Mouse (Mus musculus): ENCODE measurements at regions not wholly inside any gene's neighbourhood (a gene's known extent, or its start where the extent isn't known, plus 50 kb on each side); places are given as distances from the start of the nearest gene placed in this dataset. TPM values are rescaled to one million over a fixed set of nuclear protein-coding genes. Genes with fewer than 3 reads are reported as not detected.

- no peak overlapping the region for H3K4me3 ChIP-seq
- 62% methylated on average over 2 of the region's 2 CpGs for WGBS
- no peaks in the 10 kb centered on the region for H3K4me1 ChIP-seq
These were observed 115.7 kb upstream of the Ell2 start for GRCm38 (mm10) chr13:75590836-75591235.

GRCm38 (mm10) chr13:75596856-75597255 is 109.7 kb upstream of the Ell2 start:
- WGBS, result 73% methylated on average over 2 of the region's 2 CpGs

More at GRCm38 (mm10) chr13:75590836-75591235, 115.7 kb upstream of the Ell2 start:
- Histone ChIP-seq H3K9ac (no peak overlapping the region), H3K27ac (no peak overlapping the region), H3K27me3 (no peaks in the 10 kb centered on the region), H3K4me2 (replicated peaks) (no peak overlapping the region), H3K9me3 (no peaks in the 10 kb centered on the region), H3K36me3 (no peaks in the 10 kb centered on the region)
- ATAC-seq (ENCODE audit: low FRiP score, low read depth), result no peak

GRCm38 (mm10) chr13:75598186-75598585 is 108.4 kb upstream of the Ell2 start:
- H3K4me1 ChIP-seq, result no peaks in the 10 kb centered on the region
- H3K9me3 ChIP-seq, result no peaks in the 10 kb centered on the region
- H3K9ac ChIP-seq, result no peak overlapping the region
- H3K27ac ChIP-seq, result no peak overlapping the region
- H3K4me2 ChIP-seq (replicated peaks), result no peak overlapping the region
- no peak for ATAC-seq (ENCODE audit: low FRiP score, low read depth)
- H3K36me3 ChIP-seq, result no peaks in the 10 kb centered on the region
- H3K27me3 ChIP-seq, result no peaks in the 10 kb centered on the region
- no peak overlapping the region for H3K4me3 ChIP-seq

More at GRCm38 (mm10) chr13:75596856-75597255, 109.7 kb upstream of the Ell2 start:
- Histone ChIP-seq H3K9ac (no peak overlapping the region), H3K4me2 (replicated peaks) (no peak overlapping the region), H3K27me3 (no peaks in the 10 kb centered on the region), H3K27ac (no peak overlapping the region), H3K4me3 (no peak overlapping the region), H3K36me3 (no peaks in the 10 kb centered on the region), H3K4me1 (no peaks in the 10 kb centered on the region), H3K9me3 (no peaks in the 10 kb centered on the region)
- no peak for ATAC-seq (ENCODE audit: low FRiP score, low read depth)

- WGBS, result 79% methylated on average over 1 of the region's 1 CpGs
- Histone ChIP-seq H3K27me3 (no peaks in the 10 kb centered on the region), H3K9ac (no peak overlapping the region), H3K27ac (no peak overlapping the region), H3K4me3 (no peak overlapping the region), H3K36me3 (no peaks in the 10 kb centered on the region), H3K9me3 (no peaks in the 10 kb centered on the region), H3K4me2 (replicated peaks) (no peak overlapping the region), H3K4me1 (no peaks in the 10 kb centered on the region)
- no peak for ATAC-seq (ENCODE audit: low FRiP score, low read depth)
These were observed 107.9 kb upstream of the Ell2 start for GRCm38 (mm10) chr13:75598675-75599074.

- H3K9me3 ChIP-seq, result no peaks in the 10 kb centered on the region
- H3K4me2 ChIP-seq (replicated peaks), result no peak overlapping the region
- no peaks in the 10 kb centered on the region for H3K4me1 ChIP-seq
- H3K4me3 ChIP-seq, result no peak overlapping the region
- no peaks in the 10 kb centered on the region for H3K27me3 ChIP-seq
- WGBS, result 69% methylated on average over 3 of the region's 3 CpGs
- ATAC-seq (ENCODE audit: low FRiP score, low read depth), result no peak
- H3K9ac ChIP-seq, result no peak overlapping the region
- no peak overlapping the region for H3K27ac ChIP-seq
- H3K36me3 ChIP-seq, result no peaks in the 10 kb centered on the region
These were observed 83.3 kb upstream of the Ell2 start for GRCm38 (mm10) chr13:75623229-75623628.

GRCm38 (mm10) chr13:75627405-75627804 is 79.2 kb upstream of the Ell2 start:
- Histone ChIP-seq H3K36me3 (no peaks in the 10 kb centered on the region), H3K9me3 (no peaks in the 10 kb centered on the region), H3K4me1 (no peaks in the 10 kb centered on the region), H3K4me3 (no peak overlapping the region), H3K27me3 (no peaks in the 10 kb centered on the region), H3K27ac (no peak overlapping the region), H3K4me2 (replicated peaks) (no peak overlapping the region), H3K9ac (no peak overlapping the region)
- ATAC-seq (ENCODE audit: low FRiP score, low read depth), result no peak
- 86% methylated on average over 1 of the region's 1 CpGs for WGBS

- Histone ChIP-seq H3K9ac (no peak overlapping the region), H3K27me3 (no peaks in the 10 kb centered on the region), H3K4me3 (no peak overlapping the region), H3K36me3 (no peaks in the 10 kb centered on the region), H3K4me2 (replicated peaks) (no peak overlapping the region), H3K9me3 (no peaks in the 10 kb centered on the region), H3K27ac (no peak overlapping the region), H3K4me1 (no peaks in the 10 kb centered on the region)
- WGBS, result 100% methylated on average over 1 of the region's 1 CpGs
- ATAC-seq (ENCODE audit: low FRiP score, low read depth), result no peak
These were observed 75.5 kb upstream of the Ell2 start for GRCm38 (mm10) chr13:75631048-75631447.

- Histone ChIP-seq H3K4me2 (replicated peaks) (no peak overlapping the region), H3K4me3 (no peak overlapping the region), H3K9ac (no peak overlapping the region), H3K27ac (no peak overlapping the region), H3K4me1 (peaks cover 11% of the 10 kb centered on the region), H3K27me3 (no peaks in the 10 kb centered on the region), H3K9me3 (no peaks in the 10 kb centered on the region; the same call in 1 of the 2 replicates), H3K36me3 (no peaks in the 10 kb centered on the region)
- WGBS, result 11% methylated on average over 1 of the region's 1 CpGs
- peak; percentile 67; the same call in 1 of the 2 replicates for ATAC-seq (ENCODE audit: low FRiP score, low read depth)
These were observed 59.0 kb upstream of the Ell2 start for GRCm38 (mm10) chr13:75647513-75647912.

GRCm38 (mm10) chr13:75651941-75652340 is 54.6 kb upstream of the Ell2 start:
- H3K4me2 ChIP-seq (replicated peaks), result no peak overlapping the region
- H3K9ac ChIP-seq, result no peak overlapping the region
- no peak for ATAC-seq (ENCODE audit: low FRiP score, low read depth)
- no peaks in the 10 kb centered on the region for H3K9me3 ChIP-seq
- H3K4me1 ChIP-seq, result peaks cover 14% of the 10 kb centered on the region
- H3K4me3 ChIP-seq, result no peak overlapping the region
- no peaks in the 10 kb centered on the region for H3K27me3 ChIP-seq
- no peak overlapping the region for H3K27ac ChIP-seq
- WGBS, result 71% methylated on average over 3 of the region's 3 CpGs
- no peaks in the 10 kb centered on the region for H3K36me3 ChIP-seq

- WGBS, result 44% methylated on average over 2 of the region's 2 CpGs
- no peak overlapping the region for H3K4me2 ChIP-seq (replicated peaks)
- no peak for ATAC-seq (ENCODE audit: low FRiP score, low read depth)
These were observed 53.6 kb upstream of the Ell2 start for GRCm38 (mm10) chr13:75652966-75653365.

More at GRCm38 (mm10) chr13:75652966-75653365, 53.6 kb upstream of the Ell2 start:
- no peaks in the 10 kb centered on the region for H3K9me3 ChIP-seq
- H3K9ac ChIP-seq, result no peak overlapping the region
- peaks cover 6% of the 10 kb centered on the region for H3K4me1 ChIP-seq
- H3K36me3 ChIP-seq, result no peaks in the 10 kb centered on the region
- H3K27ac ChIP-seq, result no peak overlapping the region
- H3K27me3 ChIP-seq, result no peaks in the 10 kb centered on the region
- H3K4me3 ChIP-seq, result no peak overlapping the region

MicroRNA genes in the stretch of these regions (microRNA counts, 519-probe panel; counts per million panel counts)
- microRNA mmu-miR-682, result 1,273 counts per million, percentile 12 among the panel's probes with 10 or more counts

Small RNA genes in the stretch of these regions (microRNA-seq; reads per million reads assigned to microRNA genes)
- not detected for gene Mir682
